Mouse (Mus musculus) ES-Bruce4 (cell line): ENCODE measurements around the gene Unc13b. TPM values are rescaled to one million over a fixed set of nuclear protein-coding genes. Genes with fewer than 3 reads are reported as not detected.

ENCODE experiments used
- H3K27ac ChIP-seq: 2 replicates; pipeline ENCODE4 v1.5.1; 2012; ENCODE audit warnings: low read length, inconsistent platforms; ENCODE audit not compliant: insufficient read depth
- H3K27me3 ChIP-seq: 2 replicates; pipeline ENCODE4 v1.6.1; 2012; ENCODE audit warnings: mild to moderate bottlenecking, low read length, inconsistent platforms; ENCODE audit not compliant: control insufficient read depth, poor library complexity, insufficient read depth, severe bottlenecking
- H3K36me3 ChIP-seq: 2 replicates; pipeline ENCODE4 v1.6.1; 2012; ENCODE audit warnings: inconsistent platforms, mild to moderate bottlenecking, low read length, moderate library complexity; ENCODE audit not compliant: control insufficient read depth, poor library complexity, insufficient read depth, severe bottlenecking
- H3K4me1 ChIP-seq: one replicate; pipeline ENCODE4 v1.8.1; 2011; ENCODE audit warnings: low read length; ENCODE audit not compliant: control insufficient read depth, insufficient read depth
- H3K4me3 ChIP-seq: 2 replicates; pipeline ENCODE4 v1.5.1; 2011; ENCODE audit warnings: low read depth, mild to moderate bottlenecking, low read length
- H3K9ac ChIP-seq: 2 replicates; pipeline ENCODE4 v1.6.1; 2012; ENCODE audit warnings: low read depth, mild to moderate bottlenecking, inconsistent platforms; ENCODE audit not compliant: poor library complexity, severe bottlenecking
- H3K9me3 ChIP-seq: replicated peaks from 2 replicates; pipeline ENCODE4 v1.6.1; 2012; ENCODE audit warnings: mild to moderate bottlenecking, low read length, inconsistent platforms; ENCODE audit not compliant: control insufficient read depth, poor library complexity, insufficient read depth, severe bottlenecking
- CTCF ChIP-seq: IDR thresholded peaks from one replicate; pipeline ENCODE4 v1.8.1; 2011; ENCODE audit warnings: low read depth, low read length
- EP300 ChIP-seq: IDR thresholded peaks from 2 replicates; pipeline ENCODE4 v1.6.1; 2011; ENCODE audit warnings: low read depth, low read length; ENCODE audit not compliant: insufficient read depth
- POLR2A ChIP-seq: IDR thresholded peaks from one replicate; pipeline ENCODE4 v1.8.1; 2011; ENCODE audit warnings: low read length; ENCODE audit not compliant: insufficient read depth
- polyA plus RNA-seq: library from polyadenylated mRNA; stranded (reverse); fragments of >200 nt; gene quantifications from 2 replicates; pipeline ENCODE4 v1.2.4, GENCODE M21; 2011; ENCODE audit warnings: low read depth; ENCODE audit not compliant: missing spikeins, insufficient read depth, insufficient read length

Gene Unc13b
- polyA plus RNA-seq, 1 experiment = 23.1 TPM

GRCm38 (mm10) chr4:43089950-43090349 lies 31.2 kb downstream of the Unc13b start:
- Histone ChIP-seq H3K4me3 (no peak overlapping the region), H3K4me1 (no peaks in the 10 kb centered on the region), H3K36me3 (no peaks in the 10 kb centered on the region), H3K9me3 (no peaks in the 10 kb centered on the region), H3K9ac (no peak overlapping the region), H3K27me3 (no peaks in the 10 kb centered on the region), H3K27ac (no peak overlapping the region)
- TF ChIP-seq CTCF (no peak), EP300 (no peak), POLR2A (no peak)

- Histone ChIP-seq H3K4me3 (no peak overlapping the region), H3K9me3 (no peaks in the 10 kb centered on the region), H3K27me3 (no peaks in the 10 kb centered on the region), H3K36me3 (no peaks in the 10 kb centered on the region), H3K27ac (no peak overlapping the region), H3K9ac (no peak overlapping the region), H3K4me1 (no peaks in the 10 kb centered on the region)
- no peak for TF ChIP-seq POLR2A
Observed at GRCm38 (mm10) chr4:43091183-43091582, 32.4 kb downstream of the Unc13b start.

GRCm38 (mm10) chr4:43113491-43113890 lies 54.7 kb downstream of the Unc13b start:
- Histone ChIP-seq H3K27ac (no peak overlapping the region), H3K4me3 (no peak overlapping the region)
- TF ChIP-seq EP300 (no peak), POLR2A (no peak), CTCF (no peak)

GRCm38 (mm10) chr4:43114512-43114911 lies 55.8 kb downstream of the Unc13b start:
- H3K27me3 ChIP-seq = no peaks in the 10 kb centered on the region; the same call in 1 of the 2 replicates
- H3K9me3 ChIP-seq = no peaks in the 10 kb centered on the region
- H3K4me1 ChIP-seq = no peaks in the 10 kb centered on the region
- no peak overlapping the region for H3K4me3 ChIP-seq
- H3K27ac ChIP-seq = no peak overlapping the region
- H3K9ac ChIP-seq = no peak overlapping the region
- H3K36me3 ChIP-seq = no peaks in the 10 kb centered on the region
- TF ChIP-seq EP300 (no peak), POLR2A (no peak), CTCF (no peak)

More at GRCm38 (mm10) chr4:43113491-43113890, 54.7 kb downstream of the Unc13b start:
- no peaks in the 10 kb centered on the region; the same call in 1 of the 2 replicates for H3K27me3 ChIP-seq
- no peak overlapping the region for H3K9ac ChIP-seq
- no peaks in the 10 kb centered on the region for H3K36me3 ChIP-seq
- no peaks in the 10 kb centered on the region for H3K9me3 ChIP-seq
- H3K4me1 ChIP-seq = no peaks in the 10 kb centered on the region

- no peak overlapping the region for H3K27ac ChIP-seq
- no peaks in the 10 kb centered on the region; the same call in 1 of the 2 replicates for H3K27me3 ChIP-seq
- no peaks in the 10 kb centered on the region for H3K9me3 ChIP-seq
- no peaks in the 10 kb centered on the region for H3K36me3 ChIP-seq
- H3K9ac ChIP-seq = no peak overlapping the region
- no peak overlapping the region for H3K4me3 ChIP-seq
- H3K4me1 ChIP-seq = no peaks in the 10 kb centered on the region
- no peak for TF ChIP-seq EP300
- no peak for TF ChIP-seq POLR2A
- no peak for TF ChIP-seq CTCF
Observed at GRCm38 (mm10) chr4:43114946-43115345, 56.2 kb downstream of the Unc13b start.

- TF ChIP-seq EP300 = no peak
- no peak for TF ChIP-seq POLR2A
- no peak for TF ChIP-seq CTCF
- H3K27ac ChIP-seq = no peak overlapping the region
- no peak overlapping the region for H3K4me3 ChIP-seq
- H3K27me3 ChIP-seq = no peaks in the 10 kb centered on the region; the same call in 1 of the 2 replicates
- no peak overlapping the region for H3K9ac ChIP-seq
- no peaks in the 10 kb centered on the region for H3K4me1 ChIP-seq
- no peaks in the 10 kb centered on the region for H3K36me3 ChIP-seq
- H3K9me3 ChIP-seq = no peaks in the 10 kb centered on the region
Observed at GRCm38 (mm10) chr4:43116249-43116648, 57.5 kb downstream of the Unc13b start.
